Comparison of ENCODE assay signal across 17 mouse cellular contexts in genomic region chr10:69736241-69736640, GRCm38 (mm10).
DNase-seq lines count a peak whose midpoint lies in the region; ATAC-seq lines count a peak whose summit lies in the region.
"Had no signal": no experiment of that assay in that cellular context is flagged by ENCODE, and none has a peak within 500 bp of the region (broad histone marks: within the 10 kb centered on the region; RNA-seq: fewer than 3 reads in every experiment).

No protein-coding gene starts in this region.

- no peaks in the 10 kb centered on the region for H3K27me3 ChIP-seq in hindbrain, embryonic 16.5 days (replicated peaks; ENCODE audit: control insufficient read depth, insufficient read depth, low read length)
- no peaks in the 10 kb centered on the region for H3K27me3 ChIP-seq in hindbrain, embryonic 12.5 days
- no peaks in the 10 kb centered on the region for H3K27me3 ChIP-seq in liver, embryonic 11.5 days (replicated peaks; ENCODE audit: control insufficient read depth, insufficient read depth, low read length)
- H3K27me3 ChIP-seq: heart, embryonic 13.5 days; stomach, embryonic 15.5 days had no signal

- peak; percentile 67 for DNase-seq in cerebellum, adult 9-11 months
- no peak for DNase-seq in cerebellum, adult 8-10 months
- peak; percentile 35 for DNase-seq in NIH3T3 (ENCODE audit: low read depth)
- peak; percentile 24 to 43 for DNase-seq in kidney, postnatal 36 days
- no peak for DNase-seq in liver, embryonic 11.5 days (ENCODE audit: low spot score)
- DNase-seq: layer of hippocampus, adult 9-11 months; liver, postnatal 0 days; right cerebral cortex, adult 18-20 months; spleen, adult 18-20 months; thymus, postnatal 14 days had no signal

- no peaks in the 10 kb centered on the region for H3K9me3 ChIP-seq in hindbrain, embryonic 16.5 days (ENCODE audit: control insufficient read depth, low read length)
- H3K9me3 ChIP-seq in hindbrain, embryonic 12.5 days (replicated peaks), result no peaks in the 10 kb centered on the region
- H3K9me3 ChIP-seq in liver, embryonic 11.5 days (ENCODE audit: control insufficient read depth, low read length), result no peaks in the 10 kb centered on the region
- H3K9me3 ChIP-seq: heart, embryonic 13.5 days; stomach, embryonic 15.5 days had no signal

- H3K4me3 ChIP-seq in hindbrain, embryonic 16.5 days (ENCODE audit: low read length), result no peak overlapping the region
- H3K4me3 ChIP-seq in hindbrain, embryonic 12.5 days, result no peak overlapping the region
- H3K4me3 ChIP-seq in liver, embryonic 11.5 days (ENCODE audit: low read depth, low read length), result no peak overlapping the region
- H3K4me3 ChIP-seq: heart, embryonic 13.5 days; stomach, embryonic 15.5 days had no signal

- H3K27ac ChIP-seq in hindbrain, embryonic 16.5 days (ENCODE audit: low read depth, low read length), result no peak overlapping the region
- H3K27ac ChIP-seq in hindbrain, embryonic 12.5 days, result no peak overlapping the region
- no peak overlapping the region for H3K27ac ChIP-seq in liver, embryonic 11.5 days (ENCODE audit: low read depth, low read length)
- H3K27ac ChIP-seq: heart, embryonic 13.5 days; stomach, embryonic 15.5 days had no signal

- no peaks in the 10 kb centered on the region for H3K36me3 ChIP-seq in hindbrain, embryonic 16.5 days (ENCODE audit: control insufficient read depth, insufficient read depth, low read length)
- H3K36me3 ChIP-seq in hindbrain, embryonic 12.5 days, result no peaks in the 10 kb centered on the region
- no peaks in the 10 kb centered on the region for H3K36me3 ChIP-seq in liver, embryonic 11.5 days (ENCODE audit: control insufficient read depth, insufficient read depth, low read length)
- H3K36me3 ChIP-seq: heart, embryonic 13.5 days; stomach, embryonic 15.5 days had no signal

- ATAC-seq in hindbrain, embryonic 16.5 days, result 0 out of 2 replicates have a peak, but pooled peaks have one; percentile 35
- ATAC-seq in hindbrain, embryonic 12.5 days (ENCODE audit: low FRiP score), result no peak
- ATAC-seq in liver, embryonic 11.5 days (replicated peaks; ENCODE audit: low FRiP score), result no peak
- ATAC-seq: forebrain, embryonic 14.5 days; intestine, embryonic 16.5 days; liver, postnatal 0 days had no signal

- H3K4me1 ChIP-seq in hindbrain, embryonic 16.5 days (ENCODE audit: control insufficient read depth, insufficient read depth, low read depth, low read length), result peaks cover 7% of the 10 kb centered on the region
- peaks cover 17% of the 10 kb centered on the region for H3K4me1 ChIP-seq in hindbrain, embryonic 12.5 days
- H3K4me1 ChIP-seq in liver, embryonic 11.5 days (replicated peaks; ENCODE audit: control insufficient read depth, insufficient read depth, low read length), result no peaks in the 10 kb centered on the region
- H3K4me1 ChIP-seq: stomach, embryonic 15.5 days had no signal

- H3K9ac ChIP-seq in hindbrain, embryonic 16.5 days (ENCODE audit: low read depth, low read length), result no peak overlapping the region
- no peak overlapping the region for H3K9ac ChIP-seq in hindbrain, embryonic 12.5 days
- H3K9ac ChIP-seq in liver, embryonic 11.5 days (ENCODE audit: low read depth, low read length), result no peak overlapping the region
- H3K9ac ChIP-seq: heart, embryonic 13.5 days; liver, postnatal 0 days; stomach, embryonic 15.5 days had no signal

- 62% methylated on average over 7 of the region's 7 CpGs for WGBS in hindbrain, embryonic 16.5 days
- WGBS in hindbrain, embryonic 12.5 days, result 60% methylated on average over 7 of the region's 7 CpGs
- 75% methylated on average over 7 of the region's 7 CpGs for WGBS in liver, embryonic 11.5 days

- H3K4me2 ChIP-seq in hindbrain, embryonic 16.5 days (ENCODE audit: low read length), result no peak overlapping the region
- H3K4me2 ChIP-seq in hindbrain, embryonic 12.5 days (replicated peaks), result no peak overlapping the region
- no peak overlapping the region for H3K4me2 ChIP-seq in liver, embryonic 11.5 days
- H3K4me2 ChIP-seq: heart, embryonic 13.5 days; midbrain, embryonic 11.5 days; stomach, embryonic 15.5 days had no signal

Comparison
In these comparisons a context has a peak if more than half of its experiments do, and no peak if none do; other contexts are left out.
1. DNase-seq: peak in cerebellum, adult 9-11 months (single experiment), NIH3T3 (single experiment) and kidney, postnatal 36 days (2 of 2); none in cerebellum, adult 8-10 months (single experiment) and liver, embryonic 11.5 days (single experiment).